Mouse (Mus musculus) liver, embryonic 14.5 days (tissue): ENCODE data around the gene Myo9b.

Experiments
- CTCF ChIP-seq: IDR thresholded peaks from 2 replicates; pipeline ENCODE4 v1.5.1; 2016; ENCODE audit warnings: antibody characterized with exemption, low read depth, control low read depth
- EP300 ChIP-seq: IDR thresholded peaks from 2 replicates; pipeline ENCODE4 v1.6.1; 2016; ENCODE audit warnings: antibody characterized with exemption, low read depth

DNA sequence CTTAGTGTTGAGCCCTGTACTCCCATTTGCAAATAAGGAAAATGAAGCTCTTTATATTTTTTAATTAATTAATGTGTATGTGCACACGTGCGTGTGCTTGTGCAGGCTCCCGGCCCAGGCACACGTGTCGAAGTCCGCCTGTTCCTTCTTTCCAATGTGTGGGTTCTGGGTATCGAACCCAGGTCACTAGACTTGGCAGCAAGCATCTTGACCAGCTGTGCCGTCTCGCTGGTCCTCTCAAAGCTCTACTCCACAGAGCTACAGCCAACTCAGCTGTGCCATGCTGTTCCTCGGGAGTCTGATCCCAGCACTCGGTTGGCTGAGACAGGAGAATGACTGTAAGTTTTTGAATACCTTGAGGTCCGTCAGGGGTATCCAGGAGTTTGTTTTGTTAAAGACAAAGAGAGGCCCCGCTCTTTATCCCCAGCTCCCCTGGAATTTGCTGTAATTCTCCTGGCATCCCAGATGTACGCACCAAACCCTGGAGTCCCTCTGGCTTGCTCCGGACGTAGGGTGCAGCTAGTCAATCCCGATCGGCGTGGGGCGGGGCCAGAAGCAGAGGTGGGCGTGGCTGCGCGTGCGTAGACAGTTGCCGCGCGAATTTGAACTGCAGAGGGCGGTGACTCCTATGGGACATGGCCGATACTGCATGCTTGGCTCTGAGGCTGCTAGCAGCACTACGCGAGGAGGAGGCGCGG is 133.0 kb downstream of the Myo9b start, which contains the start of gene Ankle1:
- peak; percentile 89 for TF ChIP-seq CTCF
- no peak for TF ChIP-seq EP300
